Mouse (Mus musculus): Measurements from ENCODE around the gene Map3k20.

Map3k20 gene

DNA sequence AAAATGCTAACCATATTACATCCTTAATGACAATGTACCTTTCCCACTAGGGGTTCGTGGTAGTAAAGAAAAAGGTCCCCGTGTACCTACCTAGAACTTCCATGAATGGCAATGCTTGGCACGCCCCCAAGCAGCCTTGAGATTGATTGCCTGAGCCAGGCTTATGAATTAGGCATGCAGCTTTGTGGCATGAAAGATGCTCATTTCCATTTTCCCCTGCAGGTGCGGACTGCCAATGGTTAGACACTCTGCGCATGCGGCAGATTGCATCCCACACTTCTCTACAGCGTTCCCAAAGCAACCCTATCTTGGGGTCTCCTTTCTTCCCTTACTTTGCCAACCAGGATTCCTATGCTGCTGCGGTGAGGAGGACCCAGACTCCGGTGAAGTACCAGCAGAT is 155.6 kb downstream of the Map3k20 start:
- Histone ChIP-seq H3K4me3 (replicated peaks; ENCODE audit: low read length) (no peak overlapping the region), H3K36me3 (ENCODE audit: insufficient read depth, low read length) (0 out of 2 replicates have a peak, but pooled peaks cover 3% of the 10 kb centered on the region), H3K9me3 (ENCODE audit: low read length) (no peaks in the 10 kb centered on the region), H3K27me3 (ENCODE audit: insufficient read depth, low read length) (no peaks in the 10 kb centered on the region), H3K4me1 (replicated peaks; ENCODE audit: low read depth, low read length) (peaks cover 10% of the 10 kb centered on the region; the same call in 1 of the 2 replicates)
- TF ChIP-seq CTCF (conservative IDR thresholded peaks at IDR 0.05; ENCODE audit: low read length) = no peak
- TF ChIP-seq POU5F1 (IDR thresholded peaks at IDR 0.05; ENCODE audit: borderline replicate concordance, low read length) = no peak
- no peak for TF ChIP-seq NANOG (IDR thresholded peaks at IDR 0.05; ENCODE audit: borderline replicate concordance, low read length)

GRCm38 (mm10) chr2:72442825-72443224 is 157.4 kb downstream of the Map3k20 start:
- no peaks in the 10 kb centered on the region for H3K27me3 ChIP-seq (ENCODE audit: insufficient read depth, low read length)
- peaks cover 28% of the 10 kb centered on the region for H3K4me1 ChIP-seq (replicated peaks; ENCODE audit: low read depth, low read length)
- H3K36me3 ChIP-seq (ENCODE audit: insufficient read depth, low read length) = 0 out of 2 replicates have a peak, but pooled peaks cover 3% of the 10 kb centered on the region
- no peaks in the 10 kb centered on the region for H3K9me3 ChIP-seq (ENCODE audit: low read length)
- TF ChIP-seq CTCF (conservative IDR thresholded peaks at IDR 0.05; ENCODE audit: low read length) (no peak), NANOG (IDR thresholded peaks at IDR 0.05; ENCODE audit: borderline replicate concordance, low read length) (no peak), POU5F1 (IDR thresholded peaks at IDR 0.05; ENCODE audit: borderline replicate concordance, low read length) (no peak)
- H3K4me3 ChIP-seq (replicated peaks; ENCODE audit: low read length) = no peak overlapping the region

DNA sequence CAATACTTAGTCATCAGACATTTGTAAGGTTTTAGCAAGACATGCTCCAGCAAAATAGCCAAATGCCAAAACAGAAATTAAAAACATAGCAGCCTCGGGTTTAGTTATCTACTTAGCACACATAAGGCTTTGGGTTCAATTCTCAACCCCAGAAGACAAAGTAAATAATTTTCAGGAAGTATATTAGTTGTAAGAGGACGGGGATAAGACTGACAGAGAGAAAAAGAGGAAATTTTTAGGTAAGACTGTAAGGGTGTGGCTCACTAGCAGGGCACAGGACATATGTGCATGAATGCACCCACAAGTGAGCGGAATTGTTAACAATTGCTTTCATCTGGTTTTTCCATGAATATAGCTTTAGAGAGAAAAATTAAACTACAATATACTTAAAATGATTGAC is 158.5 kb downstream of the Map3k20 start:
- Histone ChIP-seq H3K27me3 (ENCODE audit: insufficient read depth, low read length) (no peaks in the 10 kb centered on the region), H3K4me1 (replicated peaks; ENCODE audit: low read depth, low read length) (peaks cover 38% of the 10 kb centered on the region), H3K36me3 (ENCODE audit: insufficient read depth, low read length) (no peaks in the 10 kb centered on the region), H3K4me3 (replicated peaks; ENCODE audit: low read length) (no peak overlapping the region), H3K9me3 (ENCODE audit: low read length) (no peaks in the 10 kb centered on the region)
- TF ChIP-seq POU5F1 (IDR thresholded peaks at IDR 0.05; ENCODE audit: borderline replicate concordance, low read length) = no peak
- no peak for TF ChIP-seq NANOG (IDR thresholded peaks at IDR 0.05; ENCODE audit: borderline replicate concordance, low read length)
- no peak for TF ChIP-seq CTCF (conservative IDR thresholded peaks at IDR 0.05; ENCODE audit: low read length)

DNA sequence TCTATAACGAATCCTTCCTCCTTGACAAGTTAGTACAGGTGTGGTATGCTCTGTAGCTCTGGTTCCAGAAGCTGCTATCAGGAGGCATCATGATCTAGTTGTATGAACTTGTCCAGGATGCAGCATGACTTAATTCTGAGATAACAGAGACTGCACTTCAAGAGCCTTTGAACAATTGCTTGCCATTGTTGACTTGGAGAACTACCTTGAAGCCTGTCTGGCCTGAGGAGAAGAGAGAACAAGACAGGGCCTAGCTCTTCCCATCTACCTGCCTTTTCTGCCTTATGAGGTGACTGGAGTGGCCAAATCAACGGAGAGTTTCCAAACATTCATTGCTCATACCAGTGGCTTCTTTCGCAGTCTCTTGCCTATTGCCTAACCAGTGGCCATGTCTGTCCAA is 160.7 kb downstream of the Map3k20 start:
- H3K9me3 ChIP-seq (ENCODE audit: low read length) = no peaks in the 10 kb centered on the region
- no peaks in the 10 kb centered on the region for H3K36me3 ChIP-seq (ENCODE audit: insufficient read depth, low read length)
- H3K4me3 ChIP-seq (replicated peaks; ENCODE audit: low read length) = no peak overlapping the region
- TF ChIP-seq NANOG (IDR thresholded peaks at IDR 0.05; ENCODE audit: borderline replicate concordance, low read length) = no peak
- no peak for TF ChIP-seq CTCF (conservative IDR thresholded peaks at IDR 0.05; ENCODE audit: low read length)
- TF ChIP-seq POU5F1 (IDR thresholded peaks at IDR 0.05; ENCODE audit: borderline replicate concordance, low read length) = no peak
- no peaks in the 10 kb centered on the region for H3K27me3 ChIP-seq (ENCODE audit: insufficient read depth, low read length)
- peaks cover 52% of the 10 kb centered on the region for H3K4me1 ChIP-seq (replicated peaks; ENCODE audit: low read depth, low read length)

DNA sequence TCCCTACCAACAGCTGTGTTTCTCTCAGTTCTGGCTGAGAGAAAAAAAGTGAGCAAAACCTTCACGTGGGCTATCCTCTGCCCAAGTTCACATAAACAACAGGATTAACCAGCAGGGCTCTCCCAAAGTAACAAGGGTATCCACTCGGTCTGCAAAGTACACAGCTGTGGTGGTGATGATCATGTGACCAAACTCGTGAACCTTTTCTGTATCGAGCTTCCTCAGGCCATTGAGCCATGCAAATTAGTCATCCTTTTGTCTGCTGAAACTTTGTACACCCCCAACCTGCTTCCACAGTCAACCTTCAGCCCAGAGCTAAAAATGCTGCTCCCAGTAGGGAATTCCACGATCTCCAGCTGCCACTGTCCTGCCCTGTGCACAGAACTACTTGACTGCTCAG is 161.2 kb downstream of the Map3k20 start:
- TF ChIP-seq CTCF (conservative IDR thresholded peaks at IDR 0.05; ENCODE audit: low read length) = no peak
- no peak for TF ChIP-seq POU5F1 (IDR thresholded peaks at IDR 0.05; ENCODE audit: borderline replicate concordance, low read length)
- no peak for TF ChIP-seq NANOG (IDR thresholded peaks at IDR 0.05; ENCODE audit: borderline replicate concordance, low read length)
- no peaks in the 10 kb centered on the region for H3K27me3 ChIP-seq (ENCODE audit: insufficient read depth, low read length)
- H3K9me3 ChIP-seq (ENCODE audit: low read length) = no peaks in the 10 kb centered on the region
- H3K36me3 ChIP-seq (ENCODE audit: insufficient read depth, low read length) = no peaks in the 10 kb centered on the region
- peaks cover 48% of the 10 kb centered on the region for H3K4me1 ChIP-seq (replicated peaks; ENCODE audit: low read depth, low read length)
- no peak overlapping the region for H3K4me3 ChIP-seq (replicated peaks; ENCODE audit: low read length)

- H3K9me3 ChIP-seq (ENCODE audit: low read length) = peaks cover 20% of the 10 kb centered on the region
- no peak for TF ChIP-seq NANOG (IDR thresholded peaks at IDR 0.05; ENCODE audit: borderline replicate concordance, low read length)
- TF ChIP-seq POU5F1 (IDR thresholded peaks at IDR 0.05; ENCODE audit: borderline replicate concordance, low read length) = no peak
- TF ChIP-seq CTCF (conservative IDR thresholded peaks at IDR 0.05; ENCODE audit: low read length) = no peak
- no peak overlapping the region for H3K4me3 ChIP-seq (replicated peaks; ENCODE audit: low read length)
- H3K27me3 ChIP-seq (ENCODE audit: insufficient read depth, low read length) = no peaks in the 10 kb centered on the region
- H3K36me3 ChIP-seq (ENCODE audit: insufficient read depth, low read length) = no peaks in the 10 kb centered on the region
- peaks cover 38% of the 10 kb centered on the region for H3K4me1 ChIP-seq (replicated peaks; ENCODE audit: low read depth, low read length)
These were observed 168.1 kb downstream of the Map3k20 start for GRCm38 (mm10) chr2:72453563-72453962.

DNA sequence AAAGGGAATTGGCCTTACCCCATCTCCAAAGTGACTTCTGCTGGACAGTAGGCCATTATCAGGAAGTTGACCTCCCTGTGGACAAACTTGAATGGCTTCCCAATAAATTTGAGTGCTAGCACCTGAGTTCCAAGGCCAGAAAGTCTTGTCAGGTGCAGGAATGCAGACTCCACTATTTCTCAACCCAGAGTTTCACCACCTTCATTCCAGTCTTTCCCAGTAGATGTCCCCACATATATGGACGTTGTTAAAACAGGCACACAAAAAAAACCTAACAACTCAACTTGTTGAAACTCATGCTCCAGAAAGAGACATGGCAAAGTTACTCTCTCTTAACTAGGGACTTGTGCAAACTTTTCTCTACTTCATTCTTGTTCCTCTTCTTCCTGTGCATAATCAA is 170.8 kb downstream of the Map3k20 start:
- TF ChIP-seq NANOG (IDR thresholded peaks at IDR 0.05; ENCODE audit: borderline replicate concordance, low read length) (no peak), POU5F1 (IDR thresholded peaks at IDR 0.05; ENCODE audit: borderline replicate concordance, low read length) (no peak), CTCF (conservative IDR thresholded peaks at IDR 0.05; ENCODE audit: low read length) (no peak)
- H3K27me3 ChIP-seq (ENCODE audit: insufficient read depth, low read length) = no peaks in the 10 kb centered on the region
- H3K36me3 ChIP-seq (ENCODE audit: insufficient read depth, low read length) = no peaks in the 10 kb centered on the region
- H3K4me1 ChIP-seq (replicated peaks; ENCODE audit: low read depth, low read length) = peaks cover 16% of the 10 kb centered on the region
- H3K9me3 ChIP-seq (ENCODE audit: low read length) = peaks cover 20% of the 10 kb centered on the region
- H3K4me3 ChIP-seq (replicated peaks; ENCODE audit: low read length) = no peak overlapping the region

- peaks cover 3% of the 10 kb centered on the region; the same call in 1 of the 2 replicates for H3K27me3 ChIP-seq (ENCODE audit: insufficient read depth, low read length)
- no peaks in the 10 kb centered on the region for H3K36me3 ChIP-seq (ENCODE audit: insufficient read depth, low read length)
- H3K4me1 ChIP-seq (replicated peaks; ENCODE audit: low read depth, low read length) = no peaks in the 10 kb centered on the region
- H3K9me3 ChIP-seq (ENCODE audit: low read length) = 0 out of 2 replicates have a peak, but pooled peaks cover 2% of the 10 kb centered on the region
- H3K4me3 ChIP-seq (replicated peaks; ENCODE audit: low read length) = no peak overlapping the region
- TF ChIP-seq CTCF (conservative IDR thresholded peaks at IDR 0.05; ENCODE audit: low read length) = no peak
- no peak for TF ChIP-seq POU5F1 (IDR thresholded peaks at IDR 0.05; ENCODE audit: borderline replicate concordance, low read length)
- no peak for TF ChIP-seq NANOG (IDR thresholded peaks at IDR 0.05; ENCODE audit: borderline replicate concordance, low read length)
These were observed 179.1 kb downstream of the Map3k20 start for GRCm38 (mm10) chr2:72464376-72465014.
